Mouse (Mus musculus): ENCODE measurements at regions not wholly inside any gene's neighbourhood (a gene's known extent, or its start where the extent isn't known, plus 50 kb on each side); places are given as distances from the start of the nearest gene placed in this dataset.
A peak's percentile ranks its signal among the peaks of the same experiment; 100 is the strongest.

- DNase-seq (no peak), ATAC-seq (ENCODE audit: low FRiP score, low TSS enrichment) (no peak)
- H3K27me3 ChIP-seq (ENCODE audit: control insufficient read depth, insufficient read depth, low read length), result no peaks in the 10 kb centered on the region
- H3K36me3 ChIP-seq (ENCODE audit: control insufficient read depth, insufficient read depth, low read length), result no peaks in the 10 kb centered on the region
- H3K4me3 ChIP-seq (replicated peaks; ENCODE audit: low read depth, low read length), result no peak overlapping the region
- H3K9ac ChIP-seq (replicated peaks; ENCODE audit: low read length), result no peak overlapping the region
- H3K27ac ChIP-seq (replicated peaks; ENCODE audit: low read depth, low read length), result no peak overlapping the region
- no peaks in the 10 kb centered on the region for H3K4me1 ChIP-seq (ENCODE audit: control insufficient read depth, insufficient read depth, low read length)
- H3K4me2 ChIP-seq (ENCODE audit: low read length), result no peak overlapping the region
- no peaks in the 10 kb centered on the region for H3K9me3 ChIP-seq (ENCODE audit: control insufficient read depth, low read length)
Measured at GRCm38 (mm10) chr5:149915761-149916160, 102.7 kb upstream of the Rxfp2 start.

- ATAC-seq (ENCODE audit: low FRiP score, low TSS enrichment) (no peak), DNase-seq (peak; percentile 35)
- 35% methylated on average over 3 of the region's 3 CpGs for WGBS
- Histone ChIP-seq H3K27ac (replicated peaks; ENCODE audit: low read depth, low read length) (no peak overlapping the region), H3K4me1 (ENCODE audit: control insufficient read depth, insufficient read depth, low read length) (no peaks in the 10 kb centered on the region), H3K4me3 (replicated peaks; ENCODE audit: low read depth, low read length) (no peak overlapping the region), H3K9me3 (ENCODE audit: control insufficient read depth, low read length) (no peaks in the 10 kb centered on the region), H3K36me3 (ENCODE audit: control insufficient read depth, insufficient read depth, low read length) (no peaks in the 10 kb centered on the region), H3K4me2 (ENCODE audit: low read length) (no peak overlapping the region), H3K27me3 (ENCODE audit: control insufficient read depth, insufficient read depth, low read length) (no peaks in the 10 kb centered on the region), H3K9ac (replicated peaks; ENCODE audit: low read length) (no peak overlapping the region)
Measured at GRCm38 (mm10) chr5:149917374-149917773, 101.1 kb upstream of the Rxfp2 start.

- no peak overlapping the region for H3K27ac ChIP-seq (replicated peaks; ENCODE audit: low read depth, low read length)
- no peak overlapping the region for H3K4me2 ChIP-seq (ENCODE audit: low read length)
- 69% methylated on average over 4 of the region's 4 CpGs for WGBS
- no peak overlapping the region for H3K4me3 ChIP-seq (replicated peaks; ENCODE audit: low read depth, low read length)
- no peaks in the 10 kb centered on the region for H3K27me3 ChIP-seq (ENCODE audit: control insufficient read depth, insufficient read depth, low read length)
- H3K9ac ChIP-seq (replicated peaks; ENCODE audit: low read length), result no peak overlapping the region
- no peaks in the 10 kb centered on the region for H3K4me1 ChIP-seq (ENCODE audit: control insufficient read depth, insufficient read depth, low read length)
- no peaks in the 10 kb centered on the region for H3K36me3 ChIP-seq (ENCODE audit: control insufficient read depth, insufficient read depth, low read length)
- DNase-seq, result no peak
- no peak for ATAC-seq (ENCODE audit: low FRiP score, low TSS enrichment)
- no peaks in the 10 kb centered on the region for H3K9me3 ChIP-seq (ENCODE audit: control insufficient read depth, low read length)
Measured at GRCm38 (mm10) chr5:149919097-149919496, 99.4 kb upstream of the Rxfp2 start.

- WGBS, result 93% methylated on average over 4 of the region's 4 CpGs
- Histone ChIP-seq H3K36me3 (ENCODE audit: control insufficient read depth, insufficient read depth, low read length) (no peaks in the 10 kb centered on the region), H3K27ac (replicated peaks; ENCODE audit: low read depth, low read length) (no peak overlapping the region), H3K4me1 (ENCODE audit: control insufficient read depth, insufficient read depth, low read length) (no peaks in the 10 kb centered on the region), H3K4me3 (replicated peaks; ENCODE audit: low read depth, low read length) (no peak overlapping the region), H3K27me3 (ENCODE audit: control insufficient read depth, insufficient read depth, low read length) (no peaks in the 10 kb centered on the region), H3K9me3 (ENCODE audit: control insufficient read depth, low read length) (no peaks in the 10 kb centered on the region), H3K4me2 (ENCODE audit: low read length) (no peak overlapping the region), H3K9ac (replicated peaks; ENCODE audit: low read length) (no peak overlapping the region)
- ATAC-seq (ENCODE audit: low FRiP score, low TSS enrichment) (no peak), DNase-seq (no peak)
Measured at GRCm38 (mm10) chr5:149920326-149920725, 98.1 kb upstream of the Rxfp2 start.

GRCm38 (mm10) chr5:149924501-149924900 is 94.0 kb upstream of the Rxfp2 start:
- Histone ChIP-seq H3K36me3 (ENCODE audit: control insufficient read depth, insufficient read depth, low read length) (no peaks in the 10 kb centered on the region), H3K4me1 (ENCODE audit: control insufficient read depth, insufficient read depth, low read length) (no peaks in the 10 kb centered on the region), H3K9me3 (ENCODE audit: control insufficient read depth, low read length) (no peaks in the 10 kb centered on the region), H3K9ac (replicated peaks; ENCODE audit: low read length) (no peak overlapping the region), H3K27me3 (ENCODE audit: control insufficient read depth, insufficient read depth, low read length) (no peaks in the 10 kb centered on the region), H3K4me3 (replicated peaks; ENCODE audit: low read depth, low read length) (no peak overlapping the region), H3K4me2 (ENCODE audit: low read length) (no peak overlapping the region), H3K27ac (replicated peaks; ENCODE audit: low read depth, low read length) (no peak overlapping the region)
- 91% methylated on average over 10 of the region's 10 CpGs for WGBS
- ATAC-seq (ENCODE audit: low FRiP score, low TSS enrichment), result no peak
- DNase-seq, result no peak

GRCm38 (mm10) chr5:149926786-149927185 is 91.7 kb upstream of the Rxfp2 start:
- H3K27me3 ChIP-seq (ENCODE audit: control insufficient read depth, insufficient read depth, low read length), result no peaks in the 10 kb centered on the region
- H3K9me3 ChIP-seq (ENCODE audit: control insufficient read depth, low read length), result no peaks in the 10 kb centered on the region
- no peak overlapping the region for H3K4me2 ChIP-seq (ENCODE audit: low read length)
- H3K9ac ChIP-seq (replicated peaks; ENCODE audit: low read length), result no peak overlapping the region
- WGBS, result 90% methylated on average over 2 of the region's 2 CpGs
- H3K4me3 ChIP-seq (replicated peaks; ENCODE audit: low read depth, low read length), result no peak overlapping the region
- no peak overlapping the region for H3K27ac ChIP-seq (replicated peaks; ENCODE audit: low read depth, low read length)
- H3K4me1 ChIP-seq (ENCODE audit: control insufficient read depth, insufficient read depth, low read length), result peaks cover 3% of the 10 kb centered on the region; the same call in 1 of the 2 replicates
- no peaks in the 10 kb centered on the region for H3K36me3 ChIP-seq (ENCODE audit: control insufficient read depth, insufficient read depth, low read length)
- ATAC-seq (ENCODE audit: low FRiP score, low TSS enrichment), result no peak
- no peak for DNase-seq

- Histone ChIP-seq H3K27me3 (ENCODE audit: control insufficient read depth, insufficient read depth, low read length) (no peaks in the 10 kb centered on the region), H3K36me3 (ENCODE audit: control insufficient read depth, insufficient read depth, low read length) (no peaks in the 10 kb centered on the region), H3K4me2 (ENCODE audit: low read length) (peak overlapping the region; percentile 0; the same call in 1 of the 2 replicates), H3K4me1 (ENCODE audit: control insufficient read depth, insufficient read depth, low read length) (peaks cover 12% of the 10 kb centered on the region), H3K9ac (replicated peaks; ENCODE audit: low read length) (no peak overlapping the region), H3K4me3 (replicated peaks; ENCODE audit: low read depth, low read length) (no peak overlapping the region), H3K27ac (replicated peaks; ENCODE audit: low read depth, low read length) (peak overlapping the region; percentile 61; the same call in 1 of the 2 replicates), H3K9me3 (ENCODE audit: control insufficient read depth, low read length) (no peaks in the 10 kb centered on the region)
- ATAC-seq (ENCODE audit: low FRiP score, low TSS enrichment) (no peak), DNase-seq (peak; percentile 12)
- 41% methylated on average over 9 of the region's 9 CpGs for WGBS
Measured at GRCm38 (mm10) chr5:149931574-149932161, 86.8 kb upstream of the Rxfp2 start.

- peak; percentile 56 for DNase-seq
- peak overlapping the region; percentile 61 for H3K27ac ChIP-seq (replicated peaks; ENCODE audit: low read depth, low read length)
- no peak for ATAC-seq (ENCODE audit: low FRiP score, low TSS enrichment)
- H3K36me3 ChIP-seq (ENCODE audit: control insufficient read depth, insufficient read depth, low read length), result no peaks in the 10 kb centered on the region
- no peak overlapping the region for H3K9ac ChIP-seq (replicated peaks; ENCODE audit: low read length)
- 20% methylated on average over 4 of the region's 4 CpGs for WGBS
- no peaks in the 10 kb centered on the region for H3K27me3 ChIP-seq (ENCODE audit: control insufficient read depth, insufficient read depth, low read length)
- no peaks in the 10 kb centered on the region for H3K9me3 ChIP-seq (ENCODE audit: control insufficient read depth, low read length)
- peaks cover 12% of the 10 kb centered on the region for H3K4me1 ChIP-seq (ENCODE audit: control insufficient read depth, insufficient read depth, low read length)
- no peak overlapping the region for H3K4me3 ChIP-seq (replicated peaks; ENCODE audit: low read depth, low read length)
- H3K4me2 ChIP-seq (ENCODE audit: low read length), result peak overlapping the region; percentile 0; the same call in 1 of the 2 replicates
Measured at GRCm38 (mm10) chr5:149932220-149932619, 86.3 kb upstream of the Rxfp2 start.

- Histone ChIP-seq H3K9me3 (ENCODE audit: control insufficient read depth, low read length) (no peaks in the 10 kb centered on the region), H3K9ac (replicated peaks; ENCODE audit: low read length) (no peak overlapping the region), H3K4me2 (ENCODE audit: low read length) (no peak overlapping the region), H3K27ac (replicated peaks; ENCODE audit: low read depth, low read length) (no peak overlapping the region), H3K27me3 (ENCODE audit: control insufficient read depth, insufficient read depth, low read length) (no peaks in the 10 kb centered on the region), H3K36me3 (ENCODE audit: control insufficient read depth, insufficient read depth, low read length) (no peaks in the 10 kb centered on the region), H3K4me1 (ENCODE audit: control insufficient read depth, insufficient read depth, low read length) (no peaks in the 10 kb centered on the region), H3K4me3 (replicated peaks; ENCODE audit: low read depth, low read length) (no peak overlapping the region)
- DNase-seq (no peak), ATAC-seq (ENCODE audit: low FRiP score, low TSS enrichment) (no peak)
Measured at GRCm38 (mm10) chr5:149945651-149946050, 72.8 kb upstream of the Rxfp2 start.

Data from midbrain, embryonic 14.5 days (tissue).